Mouse (Mus musculus): ENCODE results near the gene Gm38100.

Gm38100 gene

DNA sequence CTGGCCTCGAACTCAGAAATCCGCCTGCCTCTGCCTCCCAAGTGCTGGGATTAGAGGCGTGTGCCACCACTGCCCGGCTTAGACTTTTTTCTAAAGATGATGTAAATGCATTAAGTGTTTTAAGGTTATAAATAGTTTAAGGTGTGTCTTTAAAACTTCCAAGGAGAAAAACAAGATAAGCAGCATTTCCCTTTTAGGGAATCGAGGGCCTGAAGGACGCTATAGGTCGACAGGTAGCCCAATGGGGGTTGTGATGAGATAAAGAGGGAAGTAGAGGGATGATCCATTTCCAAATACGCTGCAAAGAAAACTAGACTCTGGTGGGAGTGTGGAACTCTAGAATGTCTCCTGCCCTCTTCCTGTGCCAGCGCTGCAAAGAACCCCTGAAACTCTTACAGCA, at the start of gene Gm38100:
Gene Gm38100 (plus strand): TSS at position 301 of the 400 bp plus-strand sequence.
- DNase-seq (ENCODE audit: low read depth, low spot score) = no peak

DNA sequence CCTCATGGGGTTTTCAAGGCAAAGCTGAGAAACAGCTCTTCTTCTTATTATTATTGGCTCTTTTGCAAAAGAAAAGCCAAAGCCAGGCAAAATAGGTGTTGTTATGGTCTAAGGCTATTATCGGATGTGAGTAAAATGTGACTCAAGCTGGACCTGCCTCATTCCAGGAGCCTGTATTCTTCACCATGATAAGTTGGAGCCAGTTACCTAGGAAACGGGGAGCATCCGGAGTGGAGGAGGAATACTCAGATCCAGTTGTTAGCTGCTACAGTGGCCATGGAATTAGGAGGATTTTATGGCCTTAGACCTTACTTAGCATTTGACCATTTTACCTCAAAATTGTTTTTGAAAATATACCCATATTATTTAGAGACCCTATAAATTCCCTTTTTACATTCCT, 49.4 kb upstream of the Gm38100 start:
- no peak for DNase-seq (ENCODE audit: low read depth, low spot score)

DNA sequence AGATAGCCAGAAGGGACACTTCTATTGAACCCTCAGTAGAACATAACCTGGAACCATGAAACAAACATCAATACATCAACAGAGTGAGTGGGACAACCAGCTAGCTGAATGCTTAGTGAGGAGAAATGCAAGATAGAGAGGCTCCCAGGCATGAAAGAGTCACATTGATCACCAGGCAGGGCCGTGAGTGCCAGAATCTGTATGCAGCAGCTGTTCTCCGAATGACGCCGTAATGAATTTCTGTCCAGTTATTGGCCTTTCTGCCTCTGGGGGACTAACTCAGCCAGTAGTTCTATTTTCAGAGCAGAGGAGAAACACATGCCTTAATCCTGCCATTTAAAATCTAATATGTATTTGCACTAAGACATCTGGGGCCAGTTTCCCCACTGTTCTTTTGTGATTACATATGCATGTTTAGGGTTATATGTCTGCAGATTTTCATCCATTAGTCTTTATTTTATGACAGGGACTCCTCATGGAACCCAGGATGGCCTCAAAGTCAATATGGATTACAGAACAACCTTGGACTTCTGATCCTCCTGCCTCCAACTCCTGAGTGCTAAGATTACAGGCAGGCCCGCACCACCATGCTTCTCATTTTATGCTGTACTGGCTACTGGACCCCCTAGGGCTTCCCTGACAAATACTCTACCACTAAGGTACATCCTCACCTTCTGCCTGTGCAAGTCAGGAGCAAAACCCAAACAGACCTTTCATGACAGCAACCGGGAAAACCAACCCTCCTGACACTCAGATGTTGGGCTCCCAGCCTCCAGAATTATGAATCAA, 47.9 kb upstream of the Gm38100 start:
- no peak for DNase-seq (ENCODE audit: low read depth, low spot score)

DNA sequence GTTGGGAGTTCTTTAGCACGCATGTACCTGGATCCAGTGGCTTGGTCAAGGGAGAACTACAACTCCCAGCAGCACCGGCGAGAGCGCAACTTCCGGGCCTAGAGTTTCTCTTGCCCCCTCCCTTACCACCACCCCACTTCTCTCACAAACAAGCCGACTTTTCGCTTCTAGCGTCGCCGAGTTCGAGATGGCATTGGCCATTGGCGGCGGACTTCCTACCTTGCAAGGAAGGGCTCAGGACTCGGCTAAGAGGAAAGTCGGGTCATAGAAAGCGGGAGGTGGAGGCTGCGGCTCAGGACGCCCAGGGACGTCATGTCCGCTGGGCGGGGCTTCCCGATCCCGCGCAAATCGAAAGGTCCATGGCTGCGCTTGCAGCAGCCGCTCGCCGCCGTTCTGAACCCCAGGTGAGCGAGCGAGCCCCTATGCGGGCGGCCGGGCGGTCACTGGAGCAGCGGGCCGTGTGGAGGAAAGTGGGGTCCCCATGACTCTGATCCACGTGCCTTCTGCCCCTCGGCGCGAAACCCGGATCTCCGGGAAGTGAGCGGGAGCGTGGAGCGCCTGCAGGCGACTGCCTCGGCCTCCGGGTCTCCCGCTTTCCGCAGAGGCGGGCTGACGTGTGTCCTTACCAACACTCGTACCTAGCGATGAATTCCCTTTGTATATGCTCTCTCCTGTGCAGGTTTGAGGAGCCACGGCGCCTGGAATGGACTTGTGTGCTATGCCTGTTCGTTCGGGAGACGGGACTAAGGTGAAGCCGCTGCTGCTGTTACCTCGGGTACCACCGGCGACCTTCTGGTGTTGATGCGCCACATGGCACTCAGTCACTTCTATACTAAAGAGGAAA, 39.5 kb upstream of the Gm38100 start, which contains the start of gene Exo1:
Gene Exo1 (plus strand): TSS at position 129 of the 844 bp plus-strand sequence.
- peak; percentile 86 for DNase-seq (ENCODE audit: low read depth, low spot score)

DNA sequence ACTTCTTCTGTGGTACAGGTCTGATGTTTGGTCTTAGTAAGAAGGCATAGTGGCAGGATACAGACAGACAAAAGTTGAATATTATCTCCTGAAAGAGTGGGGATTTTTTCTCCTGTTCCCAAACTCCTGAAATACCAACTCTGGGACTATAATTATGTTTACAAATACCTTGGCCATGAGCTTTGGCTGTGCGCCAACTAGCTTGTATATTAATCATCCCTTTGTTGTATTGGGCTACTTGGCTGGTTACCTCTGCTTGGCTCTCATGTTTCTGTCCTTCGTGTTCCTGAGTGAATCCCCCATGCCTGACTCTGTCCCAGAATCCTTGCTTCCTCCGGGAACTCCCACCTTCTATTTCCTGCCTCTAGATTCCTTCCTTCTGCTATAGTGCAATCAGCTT, 36.7 kb upstream of the Gm38100 start:
- no peak for DNase-seq (ENCODE audit: low read depth, low spot score)

DNA sequence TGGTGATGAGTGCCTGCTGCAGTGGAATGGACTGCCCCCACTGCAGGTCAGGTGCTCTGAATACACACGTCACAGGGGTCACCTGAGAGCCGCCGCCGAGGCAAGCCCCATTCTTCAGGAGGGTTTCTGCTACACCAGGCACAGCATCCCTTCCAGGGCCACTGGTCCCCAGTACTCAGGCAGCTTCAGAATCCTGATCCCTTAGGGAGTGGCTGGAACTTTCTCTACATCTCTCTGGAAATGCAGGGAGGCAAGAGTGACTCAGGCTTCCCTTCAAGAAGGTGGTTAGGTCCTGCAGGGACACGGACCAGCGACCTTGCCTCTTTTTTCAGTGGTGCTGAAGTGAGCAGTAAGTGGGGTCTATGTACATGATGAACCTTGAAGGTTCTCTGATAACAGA, 26.9 kb upstream of the Gm38100 start:
- DNase-seq (ENCODE audit: low read depth, low spot score) = no peak

DNA sequence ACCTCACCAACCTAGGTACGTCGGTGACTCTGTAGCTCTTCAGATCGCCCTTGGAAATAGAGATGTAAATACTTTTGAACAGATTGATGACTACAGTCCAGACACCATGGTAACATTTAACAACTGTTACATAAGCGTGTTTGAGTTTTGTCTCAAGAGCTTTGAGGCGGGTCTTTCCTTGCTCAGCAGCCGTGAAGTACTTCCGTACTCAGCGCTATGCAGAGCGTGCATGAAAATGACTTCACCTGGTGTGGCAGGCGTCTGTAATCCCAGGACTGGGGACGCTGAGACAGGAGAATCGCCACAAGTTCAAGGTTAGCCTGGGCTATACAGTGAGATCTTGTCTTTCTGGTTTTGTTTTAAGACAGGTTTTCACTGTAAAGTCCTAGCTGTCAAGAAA, 26.4 kb upstream of the Gm38100 start:
- no peak for DNase-seq (ENCODE audit: low read depth, low spot score)

DNA sequence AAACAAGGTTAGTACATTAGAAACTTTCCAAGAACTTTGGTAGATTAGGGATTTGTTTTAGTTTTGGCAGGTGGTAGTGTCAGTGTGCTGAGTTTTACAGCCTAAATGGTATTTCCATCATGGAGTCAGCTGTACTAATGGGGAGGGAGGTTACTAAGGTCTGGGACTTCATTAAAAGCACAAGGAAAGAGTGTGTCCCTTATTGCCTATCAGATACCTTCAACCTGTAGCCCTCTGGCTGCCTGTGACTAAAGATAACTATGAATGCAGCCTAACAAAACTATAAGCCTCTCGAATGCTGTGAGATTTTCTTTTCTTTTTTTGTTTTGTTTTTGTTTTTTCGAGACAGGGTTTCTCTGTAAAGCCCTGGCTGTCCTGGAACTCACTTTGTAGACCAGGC, 8.9 kb upstream of the Gm38100 start:
- no peak for DNase-seq (ENCODE audit: low read depth, low spot score)

DNA sequence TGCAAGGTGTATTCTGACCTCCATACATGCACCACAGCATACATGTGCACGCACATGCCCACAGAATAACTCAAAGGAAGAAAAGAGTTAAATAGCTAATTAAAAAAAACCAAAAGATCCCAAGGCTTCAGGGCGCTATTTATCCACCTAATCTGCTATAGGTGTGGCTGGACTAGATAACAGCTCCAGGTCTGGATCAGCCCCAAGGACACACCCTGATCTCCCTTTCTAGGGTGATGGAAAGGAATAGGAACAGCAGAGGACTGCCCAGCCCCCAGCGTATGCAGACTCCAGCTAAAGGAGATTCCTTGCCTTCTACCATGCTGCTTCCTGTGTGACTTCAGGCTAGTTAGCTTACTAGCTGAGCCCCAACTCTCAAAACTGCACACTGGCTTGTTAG, 8.1 kb upstream of the Gm38100 start:
- DNase-seq (ENCODE audit: low read depth, low spot score) = no peak

DNA sequence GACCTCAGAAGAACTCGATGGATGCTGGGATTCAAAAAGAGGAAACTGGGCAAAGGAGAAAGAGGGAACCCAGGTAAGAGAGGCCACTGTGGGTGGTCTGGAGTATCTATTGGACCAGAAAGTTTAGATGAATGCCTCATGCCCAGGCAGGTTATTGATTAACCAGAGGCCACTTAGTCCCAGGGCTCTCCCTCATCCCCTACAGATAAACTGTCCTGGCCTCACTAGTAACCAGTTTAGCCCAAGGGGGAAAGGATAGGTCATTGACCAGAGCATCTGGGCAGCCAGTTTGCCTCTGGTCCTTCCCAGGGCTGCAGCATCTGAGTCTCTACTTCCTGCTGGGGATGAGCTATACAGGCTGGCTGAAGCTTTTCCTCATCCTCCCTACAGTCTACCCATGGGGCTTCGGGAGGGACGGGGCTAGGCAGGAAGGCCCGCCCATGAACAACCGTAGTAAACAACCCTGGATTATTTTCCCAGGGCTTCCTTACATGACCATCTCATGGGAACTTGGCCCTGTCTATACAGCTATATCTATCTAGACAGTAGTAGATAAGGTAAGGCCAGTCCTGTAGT, 6.3 kb upstream of the Gm38100 start:
- no peak for DNase-seq (ENCODE audit: low read depth, low spot score)

DNA sequence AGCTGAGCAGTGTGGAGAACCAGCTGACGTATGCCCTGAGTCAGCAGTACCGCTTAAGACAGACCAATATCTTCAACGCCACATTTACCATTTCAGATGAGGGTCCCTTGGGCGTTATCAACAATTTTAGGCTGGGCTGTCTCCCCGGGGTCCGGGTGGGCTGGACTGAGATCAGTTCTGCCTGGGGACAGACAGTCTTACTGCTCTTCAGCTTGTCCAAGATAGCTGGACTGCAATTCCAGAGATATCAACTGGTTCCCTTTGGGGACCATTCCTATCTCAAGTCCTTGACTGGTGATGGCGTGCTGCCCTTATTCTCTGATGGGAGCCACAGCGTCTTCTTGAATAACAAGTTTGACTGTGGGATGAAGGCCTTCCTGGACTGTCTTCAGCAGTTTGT, 962 bp downstream of the Gm38100 start:
- DNase-seq (ENCODE audit: low read depth, low spot score) = no peak

DNA sequence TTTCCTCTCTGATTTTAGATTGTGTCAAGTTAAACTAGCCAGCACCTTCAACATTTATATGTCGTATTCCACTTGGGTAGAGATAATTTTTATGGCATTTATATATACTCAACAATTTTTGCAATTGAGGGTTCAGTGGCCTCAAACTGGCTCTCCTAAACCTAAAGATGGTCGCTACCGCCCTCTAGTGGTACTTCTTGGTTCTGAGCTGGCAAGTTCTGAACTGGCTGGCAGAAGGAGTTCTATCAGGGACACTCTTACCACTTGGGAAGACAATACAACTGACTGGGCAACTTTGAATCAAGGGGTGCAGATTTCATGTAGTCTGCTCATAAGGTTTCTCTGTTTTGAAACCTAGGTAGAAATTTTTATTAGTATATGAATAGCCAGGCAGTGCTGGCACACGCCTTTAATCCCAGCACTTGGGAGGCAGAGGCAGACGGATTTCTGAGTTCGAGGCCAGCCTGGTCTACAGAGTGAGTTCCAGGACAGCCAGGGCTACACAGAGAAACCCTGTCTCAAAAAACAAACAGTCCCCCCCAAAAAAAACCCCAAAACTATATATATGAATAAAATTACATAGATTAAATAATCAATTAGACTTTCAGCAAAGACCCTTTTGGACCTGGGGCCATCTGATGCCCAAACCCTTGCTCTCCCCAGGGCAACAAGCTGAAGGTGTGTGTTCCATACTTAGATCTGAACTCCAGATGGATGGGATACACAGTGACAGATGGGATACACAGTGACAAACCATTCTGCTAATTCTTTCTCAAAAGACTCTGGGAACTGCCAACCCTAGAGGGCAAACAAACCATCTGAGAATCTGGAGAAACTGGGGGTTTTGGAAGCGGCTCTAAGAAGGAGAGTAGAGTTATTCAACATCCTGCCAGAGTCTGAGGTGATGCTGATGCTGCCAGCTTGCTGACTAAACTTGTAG, 4.0 kb downstream of the Gm38100 start:
- DNase-seq (ENCODE audit: low read depth, low spot score) = peak; percentile 67

DNA sequence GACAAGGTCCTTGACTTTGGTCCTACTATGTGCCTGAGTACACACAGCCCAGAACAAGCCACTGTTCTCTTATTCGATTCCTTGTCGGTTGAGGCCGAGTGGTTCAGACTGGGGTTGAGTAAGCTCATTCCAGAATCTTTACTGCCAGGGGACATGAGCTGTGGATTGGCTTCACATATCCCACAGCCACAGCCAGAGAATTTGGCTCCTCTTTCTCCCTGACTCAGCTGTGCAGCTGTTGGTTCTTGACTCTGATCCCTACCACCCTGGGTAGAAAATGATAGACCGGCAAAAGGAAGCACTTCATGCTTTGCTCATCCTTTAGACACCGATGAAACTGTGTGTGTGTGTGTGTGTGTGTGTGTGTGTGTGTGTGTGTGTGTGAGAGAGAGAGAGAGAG, 11.3 kb downstream of the Gm38100 start:
- no peak for DNase-seq (ENCODE audit: low read depth, low spot score)

DNA sequence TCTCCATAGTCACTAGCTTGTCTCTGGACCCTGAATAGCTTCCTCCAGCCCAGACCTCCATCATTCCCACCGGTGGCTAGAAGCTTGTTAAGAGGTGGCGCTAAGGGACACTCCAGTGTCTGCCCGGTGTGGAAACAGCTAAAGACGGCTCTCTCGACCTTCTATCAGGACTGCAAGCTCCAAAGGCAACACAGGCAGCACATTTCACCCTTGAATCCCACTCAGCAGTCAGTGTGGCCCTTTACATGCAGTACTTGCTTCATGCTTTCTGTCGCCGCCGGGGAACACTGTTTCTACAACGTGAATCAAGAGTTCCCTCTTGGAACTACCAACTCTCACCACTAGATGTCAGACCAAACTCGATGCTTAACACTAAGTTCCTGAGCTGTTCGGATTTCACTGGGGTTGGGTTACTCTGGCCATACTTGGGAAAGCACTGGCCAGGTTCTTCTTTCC, 16.2 kb downstream of the Gm38100 start:
- peak; percentile 87 for DNase-seq (ENCODE audit: low read depth, low spot score)

DNA sequence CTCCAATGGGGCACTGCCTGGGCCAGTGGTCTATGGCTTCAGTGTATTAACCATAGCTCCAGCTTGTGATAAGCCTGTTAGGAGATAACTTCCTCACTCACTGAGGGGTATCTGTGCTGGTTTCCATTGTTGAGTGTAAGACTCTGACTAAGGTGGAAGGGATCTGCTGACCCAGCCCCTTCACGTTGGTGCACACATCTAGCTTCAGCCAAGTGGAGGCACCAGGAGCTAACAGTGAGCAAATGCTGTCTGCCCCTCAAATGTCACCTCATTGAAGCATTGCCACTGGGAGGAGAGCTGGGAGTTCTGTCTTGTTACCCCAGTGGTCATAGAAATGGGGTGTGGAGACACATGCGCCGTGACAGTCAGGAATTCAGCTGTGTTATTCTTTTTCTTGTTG, 18.6 kb downstream of the Gm38100 start:
- DNase-seq (ENCODE audit: low read depth, low spot score) = no peak

DNA sequence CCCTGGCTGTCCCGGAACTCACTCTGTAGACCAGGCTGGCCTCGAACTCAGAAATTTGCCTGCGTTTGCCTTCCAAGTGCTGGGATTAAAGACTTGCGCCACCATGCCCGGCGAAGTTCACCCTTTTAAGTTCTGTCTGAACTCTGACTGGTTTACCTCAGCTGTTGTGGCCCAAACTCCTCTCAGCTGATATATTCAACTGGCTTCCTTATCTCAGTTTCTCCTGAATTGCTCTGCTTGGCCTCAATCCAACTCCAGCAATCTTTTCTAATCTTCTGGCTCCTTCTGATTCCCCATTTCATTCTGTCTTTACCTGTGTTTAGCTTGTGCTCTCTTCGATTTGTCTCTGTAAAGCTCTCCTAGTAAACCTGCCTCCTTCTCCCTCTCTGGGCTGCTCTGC, 23.0 kb downstream of the Gm38100 start:
- DNase-seq (ENCODE audit: low read depth, low spot score) = no peak

DNA sequence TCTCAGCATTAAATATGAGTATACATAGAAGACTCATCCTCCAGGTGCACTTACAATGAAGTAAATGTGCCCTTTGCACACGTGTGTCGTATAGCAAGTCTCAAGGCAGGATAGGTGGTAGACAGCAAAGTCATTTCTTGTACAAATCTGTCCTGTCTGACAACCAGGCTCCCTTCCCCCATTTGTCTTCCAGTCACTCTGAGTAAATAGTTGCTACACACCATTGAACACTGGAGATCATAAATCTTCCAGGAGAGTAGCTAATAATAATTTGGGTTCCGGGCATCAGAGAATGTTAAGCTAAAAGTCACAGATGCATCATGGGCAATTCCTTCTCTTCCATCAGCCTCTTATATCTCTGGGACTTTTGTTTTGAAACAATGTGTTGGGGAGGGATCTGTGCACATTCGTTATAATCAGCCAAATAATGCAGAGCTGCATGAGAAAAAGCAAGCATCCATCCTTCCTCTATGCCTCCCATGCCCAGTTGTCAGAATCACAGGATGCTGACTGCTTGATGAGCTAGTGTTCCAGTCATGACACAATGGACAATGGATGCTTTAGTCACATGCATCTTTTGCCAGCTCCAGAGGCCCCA, 26.7 kb downstream of the Gm38100 start:
- no peak for DNase-seq (ENCODE audit: low read depth, low spot score)

DNA sequence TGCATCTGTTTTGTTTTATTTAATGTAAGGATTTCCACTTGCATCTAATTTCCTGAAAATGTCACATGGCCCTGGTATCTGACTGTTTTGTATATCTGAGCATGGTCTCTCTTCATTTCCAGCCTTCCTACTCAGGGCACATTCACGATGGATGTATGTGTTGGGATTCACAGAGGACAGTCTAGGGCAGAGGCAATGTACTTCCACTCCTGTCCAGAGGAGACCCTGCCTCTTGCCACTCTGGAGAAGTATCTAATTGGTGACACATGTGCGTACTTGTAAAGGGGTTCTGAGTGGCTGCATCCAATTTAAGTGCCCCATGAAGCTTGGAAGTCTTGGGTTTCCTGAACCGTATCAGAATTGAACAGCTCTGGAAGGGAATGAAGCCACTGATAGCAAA, 30.3 kb downstream of the Gm38100 start:
- DNase-seq (ENCODE audit: low read depth, low spot score) = no peak

DNA sequence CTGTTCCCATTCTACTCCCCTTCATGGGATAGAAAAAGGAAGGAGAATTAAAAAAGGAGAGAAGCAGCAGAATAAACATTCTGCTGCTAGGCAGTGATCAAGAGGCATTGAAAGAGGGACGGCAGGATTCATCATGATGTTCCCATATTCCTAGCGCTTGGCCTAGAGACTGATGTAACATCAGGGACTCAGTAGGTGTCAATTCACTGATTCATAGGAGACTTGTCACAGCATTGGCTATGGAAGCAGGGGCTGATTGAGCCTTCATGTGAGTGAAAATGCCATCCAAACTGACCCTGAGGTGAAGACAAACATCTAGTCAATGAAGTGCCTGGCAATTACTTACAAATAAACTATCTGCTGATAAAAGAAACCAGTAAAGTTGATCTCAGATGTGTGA, 30.7 kb downstream of the Gm38100 start:
- no peak for DNase-seq (ENCODE audit: low read depth, low spot score)

DNA sequence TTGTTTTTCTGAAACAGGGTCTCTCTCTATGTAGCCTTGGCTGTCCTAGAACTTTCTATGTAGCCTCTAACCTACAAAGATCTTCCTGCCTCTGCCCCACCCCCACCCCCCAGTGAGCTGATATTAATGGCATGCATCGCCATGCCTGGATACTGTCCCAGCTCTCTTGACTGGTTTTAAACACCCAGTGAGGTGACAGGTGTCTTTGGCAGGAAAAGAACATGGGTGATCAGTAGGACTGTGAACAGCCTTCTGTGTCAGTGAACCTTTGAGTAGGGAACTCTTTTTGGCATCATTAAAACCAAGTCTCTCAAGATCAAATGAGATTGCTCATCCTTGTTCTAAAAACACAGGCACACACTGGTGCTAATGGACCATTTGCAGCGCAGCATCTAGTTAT, 41.7 kb downstream of the Gm38100 start:
- no peak for DNase-seq (ENCODE audit: low read depth, low spot score)
